Comparison of ENCODE assay signal across 9 mouse cellular contexts in genomic region chr1:150591253-150591652, GRCm38 (mm10).
DNase-seq lines count a peak whose midpoint lies in the region; ATAC-seq and TF ChIP-seq lines count a peak whose summit lies in the region.
"Had no signal": no experiment of that assay in that cellular context is flagged by ENCODE, and none has a peak within 500 bp of the region (broad histone marks: within the 10 kb centered on the region; RNA-seq: fewer than 3 reads in every experiment).

No protein-coding gene starts in this region.

- WGBS in kidney, embryonic 16.5 days, result 38% methylated on average over 2 of the region's 2 CpGs

- H3K9me3 ChIP-seq in kidney, embryonic 16.5 days (ENCODE audit: low read length), result no peaks in the 10 kb centered on the region
- H3K9me3 ChIP-seq: embryonic facial prominence, embryonic 15.5 days had no signal

- TF ChIP-seq CTCF in left cerebral cortex, adult 2 months (IDR thresholded peaks at IDR 0.05), result peak; percentile 89

- no peak for ATAC-seq in kidney, embryonic 16.5 days (ENCODE audit: low FRiP score, low TSS enrichment)

- no peaks in the 10 kb centered on the region for H3K27me3 ChIP-seq in kidney, embryonic 16.5 days (ENCODE audit: insufficient read depth, low read length)
- H3K27me3 ChIP-seq: embryonic facial prominence, embryonic 15.5 days had no signal

- no peak overlapping the region for H3K27ac ChIP-seq in kidney, embryonic 16.5 days (ENCODE audit: low read length)
- H3K27ac ChIP-seq in left cerebral cortex, adult 2 months, result no peak overlapping the region
- H3K27ac ChIP-seq: embryonic facial prominence, embryonic 15.5 days had no signal

- DNase-seq in kidney, adult 11 months, result peak; percentile 3
- peak; percentile 35 for DNase-seq in Muller cell, postnatal 12 days (ENCODE audit: inconsistent ontology term)
- DNase-seq in cerebellum, postnatal 10 days, result peak; percentile 76 to 85
- DNase-seq in gastrocnemius, postnatal 4 days (ENCODE audit: low spot score in 2 of 2), result peak; percentile 21 to 48
- DNase-seq in left cerebral cortex, adult 2 months (ENCODE audit: extremely low spot score in 1 of 2, low spot score in 2 of 2), result peak; percentile 41 to 48
- DNase-seq in naive thymus-derived CD4-positive, alpha-beta T cell, adult 2 months (ENCODE audit: low read depth), result peak; percentile 23
- DNase-seq in spleen, postnatal 4 days (ENCODE audit: low spot score in 2 of 2), result no peak

- intact Hi-C loops in left cerebral cortex, adult 2 months (cut with DNase I), result loop anchor here (1.0 kb wide), 1 partner anchor 51 kb away; no protein-coding TSS in a partner anchor

- H3K4me3 ChIP-seq in kidney, embryonic 16.5 days (ENCODE audit: low read length), result no peak overlapping the region
- H3K4me3 ChIP-seq in left cerebral cortex, adult 2 months, result no peak overlapping the region
- H3K4me3 ChIP-seq: embryonic facial prominence, embryonic 15.5 days had no signal

- no peak overlapping the region for H3K4me2 ChIP-seq in kidney, embryonic 16.5 days (replicated peaks; ENCODE audit: low read depth, low read length)
- H3K4me2 ChIP-seq: embryonic facial prominence, embryonic 15.5 days had no signal

- H3K4me1 ChIP-seq in kidney, embryonic 16.5 days (ENCODE audit: insufficient read depth, low read length), result no peaks in the 10 kb centered on the region
- H3K4me1 ChIP-seq: embryonic facial prominence, embryonic 15.5 days had no signal

- 0 out of 2 replicates have a peak, but pooled peaks cover 4% of the 10 kb centered on the region for H3K36me3 ChIP-seq in kidney, embryonic 16.5 days (ENCODE audit: insufficient read depth, low read length)

- no peak overlapping the region for H3K9ac ChIP-seq in kidney, embryonic 16.5 days (replicated peaks; ENCODE audit: low read length)
- H3K9ac ChIP-seq: embryonic facial prominence, embryonic 15.5 days had no signal

Comparison
In these comparisons a context has a peak if more than half of its experiments do, and no peak if none do; other contexts are left out.
1. DNase-seq: peak in kidney, adult 11 months (single experiment), Muller cell, postnatal 12 days (single experiment), cerebellum, postnatal 10 days (2 of 2), gastrocnemius, postnatal 4 days (2 of 2), left cerebral cortex, adult 2 months (2 of 2) and naive thymus-derived CD4-positive, alpha-beta T cell, adult 2 months (single experiment); none in spleen, postnatal 4 days (0 of 2).